Mouse (Mus musculus) ES-Bruce4 (cell line): Measurements from ENCODE around the gene Ckb. TPM values are rescaled to one million over a fixed set of nuclear protein-coding genes. Genes with fewer than 3 reads are reported as not detected.

Experiments used
- H3K27ac ChIP-seq: 2 replicates; pipeline ENCODE4 v1.5.1; 2012; ENCODE audit warnings: low read length, inconsistent platforms; ENCODE audit not compliant: insufficient read depth
- H3K27me3 ChIP-seq: 2 replicates; pipeline ENCODE4 v1.6.1; 2012; ENCODE audit warnings: mild to moderate bottlenecking, low read length, inconsistent platforms; ENCODE audit not compliant: control insufficient read depth, poor library complexity, insufficient read depth, severe bottlenecking
- H3K36me3 ChIP-seq: 2 replicates; pipeline ENCODE4 v1.6.1; 2012; ENCODE audit warnings: inconsistent platforms, mild to moderate bottlenecking, low read length, moderate library complexity; ENCODE audit not compliant: control insufficient read depth, poor library complexity, insufficient read depth, severe bottlenecking
- H3K4me1 ChIP-seq: one replicate; pipeline ENCODE4 v1.8.1; 2011; ENCODE audit warnings: low read length; ENCODE audit not compliant: control insufficient read depth, insufficient read depth
- H3K4me3 ChIP-seq: 2 replicates; pipeline ENCODE4 v1.5.1; 2011; ENCODE audit warnings: low read depth, mild to moderate bottlenecking, low read length
- H3K9ac ChIP-seq: 2 replicates; pipeline ENCODE4 v1.6.1; 2012; ENCODE audit warnings: low read depth, mild to moderate bottlenecking, inconsistent platforms; ENCODE audit not compliant: poor library complexity, severe bottlenecking
- H3K9me3 ChIP-seq: replicated peaks from 2 replicates; pipeline ENCODE4 v1.6.1; 2012; ENCODE audit warnings: mild to moderate bottlenecking, low read length, inconsistent platforms; ENCODE audit not compliant: control insufficient read depth, poor library complexity, insufficient read depth, severe bottlenecking
- CTCF ChIP-seq: IDR thresholded peaks from one replicate; pipeline ENCODE4 v1.8.1; 2011; ENCODE audit warnings: low read depth, low read length
- EP300 ChIP-seq: IDR thresholded peaks from 2 replicates; pipeline ENCODE4 v1.6.1; 2011; ENCODE audit warnings: low read depth, low read length; ENCODE audit not compliant: insufficient read depth
- POLR2A ChIP-seq: IDR thresholded peaks from one replicate; pipeline ENCODE4 v1.8.1; 2011; ENCODE audit warnings: low read length; ENCODE audit not compliant: insufficient read depth
- polyA plus RNA-seq: library from polyadenylated mRNA; stranded (reverse); fragments of >200 nt; gene quantifications from 2 replicates; pipeline ENCODE4 v1.2.4, GENCODE M21; 2011; ENCODE audit warnings: low read depth; ENCODE audit not compliant: missing spikeins, insufficient read depth, insufficient read length

Gene Ckb
- polyA plus RNA-seq, 1 experiment: 140 TPM

DNA sequence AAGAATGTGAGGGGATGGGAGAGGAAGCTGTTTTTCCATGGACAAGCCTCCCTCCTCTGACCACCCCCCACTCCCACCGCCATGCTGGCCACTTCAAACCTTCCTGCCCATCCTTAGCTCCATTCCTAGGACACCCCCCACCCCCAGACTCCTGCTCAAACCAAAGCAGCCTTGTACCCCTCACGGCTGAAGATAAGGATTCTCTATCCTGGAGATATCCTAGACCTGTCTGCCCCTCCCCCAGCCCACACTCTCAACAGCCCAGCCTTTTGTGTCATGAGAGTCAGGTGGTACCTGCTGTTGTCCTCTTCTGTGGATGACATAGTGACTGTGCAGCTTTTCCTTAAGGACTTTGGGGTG is 15.9 kb upstream of the Ckb start:
- Histone ChIP-seq H3K36me3 (no peaks in the 10 kb centered on the region), H3K27ac (no peak overlapping the region), H3K27me3 (no peaks in the 10 kb centered on the region), H3K4me3 (no peak overlapping the region), H3K9ac (no peak overlapping the region), H3K4me1 (peaks cover 6% of the 10 kb centered on the region), H3K9me3 (no peaks in the 10 kb centered on the region)
- TF ChIP-seq POLR2A (no peak), EP300 (no peak), CTCF (no peak)

DNA sequence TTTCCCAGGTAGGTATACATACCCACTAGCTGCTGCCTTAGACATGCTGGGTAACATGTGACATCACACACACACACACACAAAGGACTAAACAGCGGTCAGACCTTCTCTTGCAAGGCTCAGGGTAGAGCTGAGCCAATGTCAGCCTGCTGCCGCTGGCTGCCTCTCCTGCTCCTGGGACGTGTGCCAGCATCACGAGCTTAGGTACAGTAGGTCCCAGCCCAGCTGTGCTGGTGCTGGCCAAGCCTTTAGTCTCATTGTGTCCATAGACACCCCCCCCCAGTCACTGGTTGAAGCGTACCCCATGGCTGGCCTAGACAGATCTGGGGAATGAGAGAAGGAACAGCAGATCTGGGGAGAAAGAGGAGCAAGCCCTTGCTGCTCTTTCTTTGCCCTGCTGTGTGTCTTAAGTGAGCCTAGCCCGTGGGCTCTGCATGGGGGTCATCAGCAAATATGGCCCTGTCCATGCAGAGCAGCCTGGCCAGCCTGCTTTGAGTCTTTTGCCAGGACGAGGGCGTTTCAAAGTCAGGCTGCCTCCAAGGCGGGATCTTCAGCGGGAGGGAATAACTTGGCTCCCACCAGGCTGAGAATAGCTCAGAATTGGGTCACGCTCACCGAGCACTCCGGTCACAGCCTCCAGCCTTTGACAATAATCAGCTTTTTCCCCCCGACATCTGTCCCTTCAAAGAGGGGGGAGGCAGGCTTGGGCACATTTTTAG is 15.4 kb upstream of the Ckb start:
- Histone ChIP-seq H3K9me3 (no peaks in the 10 kb centered on the region), H3K4me1 (peaks cover 2% of the 10 kb centered on the region), H3K4me3 (no peak overlapping the region), H3K36me3 (no peaks in the 10 kb centered on the region), H3K27ac (no peak overlapping the region), H3K9ac (no peak overlapping the region), H3K27me3 (no peaks in the 10 kb centered on the region)
- TF ChIP-seq POLR2A (no peak), CTCF (no peak), EP300 (no peak)

DNA sequence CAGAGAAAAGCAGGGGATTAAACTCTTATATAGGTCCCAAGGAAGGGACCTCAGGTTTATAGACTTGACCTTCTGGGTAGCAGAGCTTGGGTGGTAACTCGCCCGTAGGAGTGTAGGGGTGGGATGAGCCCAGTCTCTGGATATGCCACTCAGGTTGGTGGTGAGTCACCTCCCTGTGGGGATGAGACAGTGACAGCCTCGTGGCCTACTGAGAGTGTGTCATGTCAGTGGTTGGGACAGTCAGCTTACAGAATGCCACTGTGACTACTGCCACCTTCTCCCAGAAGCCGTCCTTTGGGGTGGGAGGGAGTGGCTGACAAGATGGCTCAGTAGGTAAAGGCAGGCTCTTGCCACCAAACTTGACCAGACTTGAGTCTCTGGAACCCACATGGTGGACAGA is 14.3 kb upstream of the Ckb start:
- Histone ChIP-seq H3K27me3 (no peaks in the 10 kb centered on the region), H3K9me3 (no peaks in the 10 kb centered on the region), H3K9ac (no peak overlapping the region), H3K4me1 (peaks cover 2% of the 10 kb centered on the region), H3K36me3 (no peaks in the 10 kb centered on the region), H3K27ac (no peak overlapping the region), H3K4me3 (no peak overlapping the region)
- TF ChIP-seq EP300: no peak
- TF ChIP-seq POLR2A: no peak
- TF ChIP-seq CTCF: no peak

DNA sequence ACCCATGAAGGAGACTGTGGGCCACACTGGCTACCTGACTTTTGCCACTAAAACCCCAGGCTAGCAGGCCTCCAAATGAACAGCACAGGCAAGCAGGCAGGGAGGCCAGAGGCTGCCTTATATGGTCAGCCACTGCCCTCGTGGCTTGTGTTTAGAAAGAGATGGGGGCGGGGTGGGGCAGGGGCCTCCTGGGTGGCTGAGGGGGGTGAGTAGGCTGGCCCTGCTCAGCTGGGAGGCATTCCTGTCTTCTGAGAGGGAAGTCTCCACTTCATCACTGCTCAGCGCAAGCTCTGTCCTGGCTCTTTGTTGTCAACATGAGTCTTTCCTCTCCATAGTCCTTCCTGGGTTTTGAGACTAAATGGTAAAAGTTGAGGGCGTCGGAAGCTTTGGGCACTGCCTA is 10.7 kb upstream of the Ckb start:
- no peak overlapping the region for H3K4me3 ChIP-seq
- no peaks in the 10 kb centered on the region for H3K36me3 ChIP-seq
- H3K9me3 ChIP-seq: no peaks in the 10 kb centered on the region

DNA sequence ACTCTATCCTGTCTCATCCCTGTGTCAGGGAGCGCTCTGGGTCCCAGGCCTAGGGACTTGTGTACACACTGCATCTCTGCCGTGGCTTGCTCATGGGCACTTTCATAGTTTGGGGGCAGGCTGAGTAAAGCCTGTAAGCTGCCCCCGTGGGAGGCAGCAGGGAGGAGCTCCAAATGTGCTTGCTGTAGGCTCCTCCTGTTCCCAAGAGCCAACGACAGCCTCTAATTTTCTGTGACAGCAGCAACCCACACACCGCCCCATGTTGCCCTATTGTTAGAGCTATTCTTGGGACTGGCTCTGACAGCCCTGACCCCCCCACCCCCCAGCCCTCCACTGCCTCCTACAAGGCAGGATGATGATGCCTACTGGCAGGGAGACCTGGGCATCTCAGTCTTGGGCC is 9.9 kb upstream of the Ckb start:
- H3K4me1 ChIP-seq: peaks cover 4% of the 10 kb centered on the region
- no peaks in the 10 kb centered on the region for H3K9me3 ChIP-seq
- no peak for TF ChIP-seq CTCF
- TF ChIP-seq POLR2A: no peak
- no peak for TF ChIP-seq EP300
- H3K27ac ChIP-seq: no peak overlapping the region
- H3K27me3 ChIP-seq: no peaks in the 10 kb centered on the region
- no peaks in the 10 kb centered on the region for H3K36me3 ChIP-seq
- H3K4me3 ChIP-seq: no peak overlapping the region
- H3K9ac ChIP-seq: no peak overlapping the region

More for the DNA sequence above, 10.7 kb upstream of the Ckb start:
- H3K27ac ChIP-seq: no peak overlapping the region
- TF ChIP-seq CTCF: no peak
- no peak for TF ChIP-seq EP300
- H3K9ac ChIP-seq: no peak overlapping the region
- H3K27me3 ChIP-seq: no peaks in the 10 kb centered on the region
- no peaks in the 10 kb centered on the region for H3K4me1 ChIP-seq

DNA sequence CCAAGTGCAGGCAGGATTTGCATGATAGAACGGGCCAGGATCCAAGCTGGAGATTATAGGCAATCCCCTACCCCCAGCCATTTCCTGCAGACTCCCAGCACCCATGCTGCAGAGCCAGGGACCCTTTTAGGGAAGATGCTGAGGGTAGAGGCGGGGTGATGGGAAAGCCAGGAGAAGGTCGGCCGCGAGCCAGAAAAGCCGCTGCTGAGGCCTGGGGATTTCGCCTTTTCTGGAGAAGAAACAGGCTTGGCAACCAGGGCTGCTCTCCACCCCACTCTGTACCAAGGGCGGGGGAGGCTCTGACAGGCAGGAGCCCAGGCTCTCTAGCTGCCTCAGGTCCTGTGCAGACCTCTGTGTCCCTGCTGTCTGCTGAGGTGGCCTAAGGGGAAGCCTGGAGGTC is 9.2 kb upstream of the Ckb start:
- Histone ChIP-seq H3K36me3 (no peaks in the 10 kb centered on the region), H3K9ac (no peak overlapping the region), H3K27ac (no peak overlapping the region), H3K27me3 (no peaks in the 10 kb centered on the region), H3K9me3 (no peaks in the 10 kb centered on the region), H3K4me1 (peaks cover 4% of the 10 kb centered on the region), H3K4me3 (no peak overlapping the region)
- TF ChIP-seq CTCF (no peak), POLR2A (no peak), EP300 (no peak)
